Mouse (Mus musculus): ENCODE data around the gene Pank4. TPM values are rescaled to one million over a fixed set of nuclear protein-coding genes. Genes with fewer than 3 reads are reported as not detected.

Pank4 gene
- polyA plus RNA-seq, 1 experiment from 2014 or later = 41.1 TPM

- Histone ChIP-seq H3K4me3 (no peak overlapping the region), H3K36me3 (ENCODE audit: poor library complexity, severe bottlenecking) (peaks cover 56% of the 10 kb centered on the region), H3K27me3 (peaks cover 18% of the 10 kb centered on the region), H3K9ac (no peak overlapping the region), H3K4me2 (no peak overlapping the region), H3K4me1 (peaks cover 19% of the 10 kb centered on the region), H3K27ac (no peak overlapping the region), H3K9me3 (replicated peaks) (no peaks in the 10 kb centered on the region)
- peak; percentile 76 for ATAC-seq
- WGBS = 49% methylated on average over 7 of the region's 7 CpGs
Observed at GRCm38 (mm10) chr4:154981530-154981929, 17.6 kb downstream of the Pank4 start.

GRCm38 (mm10) chr4:154982247-154983120 lies 18.6 kb downstream of the Pank4 start:
- H3K4me1 ChIP-seq = peaks cover 19% of the 10 kb centered on the region
- H3K27me3 ChIP-seq = peaks cover 25% of the 10 kb centered on the region
- no peak for ATAC-seq
- 81% methylated on average over 18 of the region's 19 CpGs for WGBS
- H3K4me2 ChIP-seq = no peak overlapping the region
- H3K9ac ChIP-seq = no peak overlapping the region
- H3K9me3 ChIP-seq (replicated peaks) = no peaks in the 10 kb centered on the region
- H3K27ac ChIP-seq = no peak overlapping the region
- H3K4me3 ChIP-seq = no peak overlapping the region
- peaks cover 47% of the 10 kb centered on the region for H3K36me3 ChIP-seq (ENCODE audit: poor library complexity, severe bottlenecking)

GRCm38 (mm10) chr4:154983767-154984166 lies 19.8 kb downstream of the Pank4 start:
- Histone ChIP-seq H3K27ac (no peak overlapping the region), H3K27me3 (peaks cover 25% of the 10 kb centered on the region), H3K4me2 (no peak overlapping the region), H3K4me1 (peaks cover 19% of the 10 kb centered on the region), H3K36me3 (ENCODE audit: poor library complexity, severe bottlenecking) (peaks cover 34% of the 10 kb centered on the region), H3K4me3 (no peak overlapping the region), H3K9ac (peak overlapping the region; percentile 46; the same call in 1 of the 2 replicates), H3K9me3 (replicated peaks) (no peaks in the 10 kb centered on the region)
- 18% methylated on average over 24 of the region's 24 CpGs for WGBS
- no peak for ATAC-seq

- H3K9ac ChIP-seq = 0 out of 2 replicates have a peak overlapping the region, but pooled peaks have one; percentile 10
- peaks cover 19% of the 10 kb centered on the region for H3K36me3 ChIP-seq (ENCODE audit: poor library complexity, severe bottlenecking)
- H3K4me2 ChIP-seq = no peak overlapping the region
- peaks cover 19% of the 10 kb centered on the region for H3K4me1 ChIP-seq
- 76% methylated on average over 5 of the region's 5 CpGs for WGBS
- no peaks in the 10 kb centered on the region for H3K9me3 ChIP-seq (replicated peaks)
- no peak overlapping the region for H3K27ac ChIP-seq
- H3K27me3 ChIP-seq = peaks cover 25% of the 10 kb centered on the region
- H3K4me3 ChIP-seq = no peak overlapping the region
- ATAC-seq = no peak
Observed at GRCm38 (mm10) chr4:154985151-154985777, 21.3 kb downstream of the Pank4 start.

GRCm38 (mm10) chr4:154986096-154986495 lies 22.2 kb downstream of the Pank4 start:
- Histone ChIP-seq H3K9ac (peak overlapping the region; percentile 10; the same call in 1 of the 2 replicates), H3K36me3 (ENCODE audit: poor library complexity, severe bottlenecking) (peaks cover 11% of the 10 kb centered on the region), H3K9me3 (replicated peaks) (no peaks in the 10 kb centered on the region), H3K4me1 (peaks cover 19% of the 10 kb centered on the region), H3K27ac (no peak overlapping the region), H3K4me2 (peak overlapping the region; percentile 19), H3K4me3 (no peak overlapping the region), H3K27me3 (peaks cover 25% of the 10 kb centered on the region)
- no peak for ATAC-seq
- 19% methylated on average over 17 of the region's 17 CpGs for WGBS

- no peak overlapping the region for H3K27ac ChIP-seq
- H3K9ac ChIP-seq = no peak overlapping the region
- H3K9me3 ChIP-seq (replicated peaks) = no peaks in the 10 kb centered on the region
- WGBS = 62% methylated on average over 15 of the region's 15 CpGs
- peaks cover 25% of the 10 kb centered on the region for H3K27me3 ChIP-seq
- peaks cover 19% of the 10 kb centered on the region for H3K4me1 ChIP-seq
- H3K4me3 ChIP-seq = no peak overlapping the region
- no peak overlapping the region for H3K4me2 ChIP-seq
- H3K36me3 ChIP-seq (ENCODE audit: poor library complexity, severe bottlenecking) = peaks cover 5% of the 10 kb centered on the region; the same call in 1 of the 2 replicates
- no peak for ATAC-seq
Observed at GRCm38 (mm10) chr4:154986750-154987149, 22.8 kb downstream of the Pank4 start.

GRCm38 (mm10) chr4:154994876-154995275 lies 31.0 kb downstream of the Pank4 start:
- ATAC-seq = no peak
- Histone ChIP-seq H3K4me1 (no peaks in the 10 kb centered on the region), H3K9me3 (replicated peaks) (no peaks in the 10 kb centered on the region), H3K9ac (no peak overlapping the region), H3K36me3 (ENCODE audit: poor library complexity, severe bottlenecking) (no peaks in the 10 kb centered on the region), H3K27me3 (no peaks in the 10 kb centered on the region), H3K27ac (no peak overlapping the region), H3K4me3 (no peak overlapping the region), H3K4me2 (no peak overlapping the region)
- 72% methylated on average over 4 of the region's 4 CpGs for WGBS

- no peaks in the 10 kb centered on the region for H3K36me3 ChIP-seq (ENCODE audit: poor library complexity, severe bottlenecking)
- no peak for ATAC-seq
- no peaks in the 10 kb centered on the region for H3K9me3 ChIP-seq (replicated peaks)
- no peaks in the 10 kb centered on the region for H3K4me1 ChIP-seq
- no peaks in the 10 kb centered on the region for H3K27me3 ChIP-seq
- WGBS = 36% methylated on average over 8 of the region's 8 CpGs
- no peak overlapping the region for H3K4me3 ChIP-seq
- H3K9ac ChIP-seq = no peak overlapping the region
- no peak overlapping the region for H3K27ac ChIP-seq
- H3K4me2 ChIP-seq = no peak overlapping the region
Observed at GRCm38 (mm10) chr4:154996572-154997154, 32.7 kb downstream of the Pank4 start.

- no peak for ATAC-seq
- Histone ChIP-seq H3K36me3 (ENCODE audit: poor library complexity, severe bottlenecking) (no peaks in the 10 kb centered on the region), H3K9ac (no peak overlapping the region), H3K4me3 (no peak overlapping the region), H3K4me2 (no peak overlapping the region), H3K9me3 (replicated peaks) (no peaks in the 10 kb centered on the region), H3K27ac (no peak overlapping the region), H3K4me1 (no peaks in the 10 kb centered on the region), H3K27me3 (no peaks in the 10 kb centered on the region)
- WGBS = 90% methylated on average over 5 of the region's 5 CpGs
Observed at GRCm38 (mm10) chr4:154999379-154999778, 35.5 kb downstream of the Pank4 start.

- no peak for ATAC-seq
- H3K4me3 ChIP-seq = no peak overlapping the region
- 88% methylated on average over 3 of the region's 3 CpGs for WGBS
- no peaks in the 10 kb centered on the region for H3K9me3 ChIP-seq (replicated peaks)
- no peak overlapping the region for H3K4me2 ChIP-seq
- H3K36me3 ChIP-seq (ENCODE audit: poor library complexity, severe bottlenecking) = no peaks in the 10 kb centered on the region
- no peak overlapping the region for H3K27ac ChIP-seq
- no peak overlapping the region for H3K9ac ChIP-seq
- 0 out of 2 replicates have a peak, but pooled peaks cover 9% of the 10 kb centered on the region for H3K4me1 ChIP-seq
- no peaks in the 10 kb centered on the region for H3K27me3 ChIP-seq
Observed at GRCm38 (mm10) chr4:155005278-155005677, 41.4 kb downstream of the Pank4 start.

- WGBS = 56% methylated on average over 10 of the region's 10 CpGs
Observed at GRCm38 (mm10) chr4:155006296-155006695, 42.4 kb downstream of the Pank4 start.

GRCm38 (mm10) chr4:155007641-155008040 lies 43.7 kb downstream of the Pank4 start:
- WGBS = 93% methylated on average over 3 of the region's 3 CpGs
- Histone ChIP-seq H3K36me3 (ENCODE audit: poor library complexity, severe bottlenecking) (no peaks in the 10 kb centered on the region), H3K27me3 (no peaks in the 10 kb centered on the region), H3K4me2 (no peak overlapping the region), H3K9ac (no peak overlapping the region), H3K27ac (no peak overlapping the region), H3K4me1 (peaks cover 25% of the 10 kb centered on the region), H3K9me3 (replicated peaks) (no peaks in the 10 kb centered on the region), H3K4me3 (no peak overlapping the region)
- ATAC-seq = no peak

More at GRCm38 (mm10) chr4:155006296-155006695, 42.4 kb downstream of the Pank4 start:
- no peaks in the 10 kb centered on the region for H3K36me3 ChIP-seq (ENCODE audit: poor library complexity, severe bottlenecking)
- H3K9ac ChIP-seq = no peak overlapping the region
- no peak overlapping the region for H3K4me2 ChIP-seq
- ATAC-seq = no peak
- H3K27ac ChIP-seq = no peak overlapping the region
- H3K4me3 ChIP-seq = no peak overlapping the region
- no peaks in the 10 kb centered on the region for H3K9me3 ChIP-seq (replicated peaks)
- H3K4me1 ChIP-seq = peaks cover 16% of the 10 kb centered on the region
- H3K27me3 ChIP-seq = no peaks in the 10 kb centered on the region

Measured in forebrain, embryonic 13.5 days (tissue).